Mouse (Mus musculus): ENCODE measurements at regions not wholly inside any gene's neighbourhood (a gene's known extent, or its start where the extent isn't known, plus 50 kb on each side); places are given as distances from the start of the nearest gene placed in this dataset.

DNA sequence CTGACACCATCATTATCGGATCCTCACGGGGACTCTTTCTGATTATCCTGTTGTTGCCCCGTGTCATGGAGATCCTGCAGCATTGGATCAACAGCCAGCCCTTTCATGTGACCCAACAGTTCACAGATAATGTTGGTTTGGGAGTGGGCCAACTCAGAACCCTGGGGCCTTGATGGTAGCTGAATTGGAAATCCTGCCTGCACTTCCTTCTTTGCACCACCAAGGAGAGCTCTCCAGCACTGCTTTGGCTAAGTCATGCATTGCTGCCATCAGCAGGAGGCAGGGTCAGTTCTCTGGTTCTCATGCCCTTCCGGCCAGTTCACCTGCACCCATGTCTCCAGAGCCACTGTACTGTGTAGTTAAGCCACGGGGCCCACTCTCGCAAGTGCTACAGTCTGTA lies 225.6 kb downstream of the Fam173b start:
- TF ChIP-seq CTCF (IDR thresholded peaks at IDR 0.05; ENCODE audit: low read depth) (no peak), EP300 (IDR thresholded peaks at IDR 0.05; ENCODE audit: low read depth) (no peak)

All from heart, postnatal 0 days (tissue).